Mouse (Mus musculus): Measurements from ENCODE around the gene Aspa. TPM values are rescaled to one million over a fixed set of nuclear protein-coding genes. Genes with fewer than 3 reads are reported as not detected.

Gene Aspa
- polyA plus RNA-seq, 1 experiment: 0.46 TPM

DNA sequence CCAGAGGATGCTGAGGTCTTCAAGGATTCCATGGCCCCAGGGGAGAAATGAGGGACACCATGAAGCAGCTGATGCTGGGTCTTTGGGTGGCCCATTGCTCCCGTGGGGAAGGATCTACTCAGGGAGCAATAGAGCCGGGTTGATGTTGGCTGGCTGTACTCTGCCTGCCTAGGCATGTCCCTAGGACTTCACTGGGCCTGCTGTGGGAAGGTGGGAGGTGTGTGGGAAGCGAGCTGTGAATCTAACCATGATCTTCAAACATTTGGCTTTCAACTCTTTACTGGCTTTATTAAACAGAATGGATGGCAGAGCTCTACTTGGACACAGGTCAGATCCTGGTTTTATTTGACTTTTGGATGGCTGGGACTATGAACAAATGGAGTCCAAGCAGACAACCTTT lies 68.9 kb downstream of the Aspa start:
- no peaks in the 10 kb centered on the region for H3K4me1 ChIP-seq (replicated peaks; ENCODE audit: control insufficient read depth, insufficient read depth, low read length)
- DNase-seq: no peak
- H3K4me3 ChIP-seq (ENCODE audit: control insufficient read depth, insufficient read depth, low read length): no peak overlapping the region
- TF ChIP-seq CTCF (IDR thresholded peaks at IDR 0.05; ENCODE audit: borderline replicate concordance, control insufficient read depth, extremely low read depth, insufficient read depth, low read length, poor library complexity) (no peak), POLR2A (IDR thresholded peaks at IDR 0.05; ENCODE audit: control insufficient read depth, extremely low read depth, insufficient read depth, low read length, poor library complexity) (no peak)
- no peaks in the 10 kb centered on the region for H3K36me3 ChIP-seq (ENCODE audit: control insufficient read depth, insufficient read depth, low read length)
- no peaks in the 10 kb centered on the region for H3K27me3 ChIP-seq (ENCODE audit: control insufficient read depth, insufficient read depth, low read length)
- no peak overlapping the region for H3K27ac ChIP-seq (ENCODE audit: control insufficient read depth, insufficient read depth, low read length)
- WGBS: 86% methylated on average over 3 of the region's 3 CpGs

DNA sequence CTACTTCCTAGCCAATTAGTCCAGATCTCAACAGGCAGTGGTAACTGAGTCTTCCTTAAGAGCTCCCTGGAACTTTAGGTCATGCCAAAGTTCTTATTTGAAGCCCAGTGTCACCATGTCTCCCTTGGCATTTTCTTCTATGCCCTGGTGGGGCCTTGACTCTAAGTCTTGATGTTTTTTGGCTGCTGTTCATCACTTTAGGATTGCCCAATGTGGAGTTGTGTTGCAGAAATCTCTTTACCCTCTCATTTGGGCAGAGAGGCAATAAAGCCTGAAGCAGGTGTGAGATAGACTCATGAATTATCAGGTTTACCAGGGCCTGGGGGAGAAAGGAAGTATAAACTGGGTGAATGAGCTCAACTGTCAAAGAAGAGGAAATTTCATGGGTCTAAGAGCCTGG lies 70.7 kb downstream of the Aspa start:
- Histone ChIP-seq H3K4me1 (replicated peaks; ENCODE audit: control insufficient read depth, insufficient read depth, low read length) (no peaks in the 10 kb centered on the region), H3K36me3 (ENCODE audit: control insufficient read depth, insufficient read depth, low read length) (no peaks in the 10 kb centered on the region), H3K27ac (ENCODE audit: control insufficient read depth, insufficient read depth, low read length) (no peak overlapping the region), H3K27me3 (ENCODE audit: control insufficient read depth, insufficient read depth, low read length) (no peaks in the 10 kb centered on the region), H3K4me3 (ENCODE audit: control insufficient read depth, insufficient read depth, low read length) (no peak overlapping the region)
- no peak for DNase-seq
- no peak for TF ChIP-seq CTCF (IDR thresholded peaks at IDR 0.05; ENCODE audit: borderline replicate concordance, control insufficient read depth, extremely low read depth, insufficient read depth, low read length, poor library complexity)
- TF ChIP-seq POLR2A (IDR thresholded peaks at IDR 0.05; ENCODE audit: control insufficient read depth, extremely low read depth, insufficient read depth, low read length, poor library complexity): no peak

DNA sequence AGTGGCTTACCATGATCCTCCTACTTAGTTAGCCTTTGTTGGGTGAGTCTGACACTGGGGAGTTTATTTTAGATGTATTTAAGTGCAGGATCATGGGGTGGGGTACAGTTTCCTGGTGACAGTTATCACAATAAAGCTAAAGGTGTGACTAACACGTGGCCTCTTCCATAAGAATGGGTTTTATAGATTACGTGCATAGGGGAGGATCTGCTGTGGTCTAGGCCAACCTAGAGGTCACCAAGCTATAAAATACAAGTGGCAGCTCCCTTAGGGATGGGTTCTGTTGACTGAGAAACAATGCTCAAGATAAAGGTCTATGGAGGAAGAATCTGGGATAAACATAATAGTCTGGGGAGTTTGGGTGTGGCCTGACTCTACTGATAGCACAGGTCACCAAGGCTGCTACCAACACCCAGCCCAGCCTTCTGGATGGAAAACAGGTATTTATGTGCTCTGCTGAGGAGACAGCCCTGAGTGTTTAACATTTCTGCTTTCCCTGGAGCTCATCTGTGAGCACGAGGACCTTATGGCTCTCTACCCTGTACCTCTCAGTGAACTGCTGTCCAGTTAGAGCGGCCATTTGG lies 71.9 kb downstream of the Aspa start:
- no peak for DNase-seq
- Histone ChIP-seq H3K4me3 (ENCODE audit: control insufficient read depth, insufficient read depth, low read length) (no peak overlapping the region), H3K4me1 (replicated peaks; ENCODE audit: control insufficient read depth, insufficient read depth, low read length) (no peaks in the 10 kb centered on the region), H3K27me3 (ENCODE audit: control insufficient read depth, insufficient read depth, low read length) (no peaks in the 10 kb centered on the region), H3K36me3 (ENCODE audit: control insufficient read depth, insufficient read depth, low read length) (no peaks in the 10 kb centered on the region), H3K27ac (ENCODE audit: control insufficient read depth, insufficient read depth, low read length) (no peak overlapping the region)
- WGBS: 83% methylated on average over 4 of the region's 4 CpGs
- TF ChIP-seq POLR2A (IDR thresholded peaks at IDR 0.05; ENCODE audit: control insufficient read depth, extremely low read depth, insufficient read depth, low read length, poor library complexity): no peak

Other genes with a start within 250 kb of the Aspa start
- 24.1 and 24.6 TPM in 2 replicates for gene Itgae, start 239.0 kb downstream of the Aspa start, polyA plus RNA-seq (2012; rRNA removed)
- 8.6 and 14.0 TPM in 2 replicates for gene Haspin, start 191.3 kb downstream of the Aspa start, polyA plus RNA-seq (2012; rRNA removed)
- 1.9 and 2.0 TPM in 2 replicates for gene P2rx5, start 169.2 kb downstream of the Aspa start, polyA plus RNA-seq (2012; rRNA removed)
- 58.6 and 64.9 TPM in 2 replicates for gene Emc6, start 152.6 kb downstream of the Aspa start, polyA plus RNA-seq (2012; rRNA removed)
- 63.1 and 72.0 TPM in 2 replicates for gene Tax1bp3, start 152.5 kb downstream of the Aspa start, polyA plus RNA-seq (2012; rRNA removed)
- gene Ctns, start 130.6 kb downstream of the Aspa start, polyA plus RNA-seq (2012; rRNA removed): 20.1 and 20.6 TPM in 2 replicates
- gene Shpk, start 130.1 kb downstream of the Aspa start, polyA plus RNA-seq (2012; rRNA removed): 3.7 and 4.0 TPM in 2 replicates
- 0.16 and 0.55 TPM in 2 replicates for gene Trpv1, start 95.3 kb downstream of the Aspa start, polyA plus RNA-seq (2012; rRNA removed)
- gene Trpv3, start 62.2 kb downstream of the Aspa start, polyA plus RNA-seq (2012; rRNA removed): 0.15 and 0.19 TPM in 2 replicates
- gene Gm49340, start 145 bp upstream of the Aspa start, polyA plus RNA-seq (2012; rRNA removed): not detected in 2 replicates
- gene Spata22, start 145 bp upstream of the Aspa start, polyA plus RNA-seq (2012; rRNA removed): not detected in 2 replicates
- gene Olfr20, start 21.2 kb upstream of the Aspa start, polyA plus RNA-seq (2012; rRNA removed): 0.38 TPM in 1 of 2 replicates, not detected in the other
- gene Olfr376, start 41.6 kb upstream of the Aspa start, polyA plus RNA-seq (2012; rRNA removed): not detected in 2 replicates
- not detected in 2 replicates for gene Olfr1, start 70.0 kb upstream of the Aspa start, polyA plus RNA-seq (2012; rRNA removed)
- gene Olfr378, start 98.9 kb upstream of the Aspa start, polyA plus RNA-seq (2012; rRNA removed): not detected in 2 replicates
- gene Olfr380, start 127.9 kb upstream of the Aspa start, polyA plus RNA-seq (2012; rRNA removed): not detected in 2 replicates
- not detected in 2 replicates for gene Olfr381, start 162.0 kb upstream of the Aspa start, polyA plus RNA-seq (2012; rRNA removed)
- gene Olfr382, start 187.6 kb upstream of the Aspa start, polyA plus RNA-seq (2012; rRNA removed): not detected in 2 replicates